Mouse (Mus musculus) erythroblast, embryonic 14.5 days (primary cell): Measurements from ENCODE around the gene Nkx2-4.

Experiments
- GATA1 ChIP-seq: IDR thresholded peaks from 2 replicates; pipeline ENCODE4 v1.6.1; 2012; ENCODE audit warnings: low read length, inconsistent platforms, mixed read lengths
- TAL1 ChIP-seq: IDR thresholded peaks from 3 replicates; pipeline ENCODE4 v1.6.1; 2012; ENCODE audit warnings: low read length, inconsistent platforms, mixed read lengths

DNA sequence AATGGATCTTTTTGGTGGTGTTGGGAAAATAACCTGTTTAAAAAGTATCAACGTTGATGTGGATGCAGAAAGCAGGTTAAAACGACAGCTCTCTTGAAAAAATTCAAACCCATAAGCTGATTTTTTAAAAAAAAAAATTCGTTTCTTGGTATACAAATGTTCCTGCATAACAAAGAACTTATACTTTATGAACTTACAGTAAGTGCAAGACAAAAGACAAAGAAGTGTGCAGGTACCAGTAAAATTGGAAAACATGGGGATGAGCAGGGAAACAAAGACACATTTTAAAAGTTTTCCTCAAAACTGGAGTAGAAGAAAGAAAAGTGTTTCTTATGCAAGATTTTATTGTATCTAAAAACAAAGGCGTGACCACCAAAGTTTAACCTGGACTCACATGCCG is 1.2 kb upstream of the Nkx2-4 start:
- no peak for TF ChIP-seq GATA1
- TF ChIP-seq TAL1 = no peak
